Mouse (Mus musculus): ENCODE measurements around the gene 1190007I07Rik. TPM values are rescaled to one million over a fixed set of nuclear protein-coding genes. Genes with fewer than 3 reads are reported as not detected.

Gene 1190007I07Rik
- 10 to 100 TPM; 34.5 to 41.4 TPM for polyA plus RNA-seq (2017; shearing (Covaris generic))

GRCm38 (mm10) chr10:82622671-82623552 lies at the start of gene 1190007I07Rik:
Gene 1190007I07Rik (minus strand): TSS chr10:82623228.

GRCm38 (mm10) chr10:82629586-82630255 lies 6.7 kb upstream of the 1190007I07Rik start, which contains the start of gene Tdg:
Gene Tdg (plus strand): TSS chr10:82629828.

Other genes with a start within 250 kb of the 1190007I07Rik start
- gene Gm1553, start 130.6 kb downstream of the 1190007I07Rik start, polyA plus RNA-seq (2017; shearing (Covaris generic)), result not detected
- gene Tdg, start 6.6 kb upstream of the 1190007I07Rik start, polyA plus RNA-seq (2017; shearing (Covaris generic)), result 10 to 100 TPM; 60.3 to 62.5 TPM
- 1 to 10 TPM in 1 of 2 experiments, not detected in 1; 2.0 TPM for gene Glt8d2, start 67.4 kb upstream of the 1190007I07Rik start, polyA plus RNA-seq (2017; shearing (Covaris generic))
- 10 to 100 TPM; 27.5 to 29.1 TPM for gene Hcfc2, start 72.9 kb upstream of the 1190007I07Rik start, polyA plus RNA-seq (2017; shearing (Covaris generic))
- 10 to 100 TPM; 78.6 to 86.0 TPM for gene Nfyb, start 140.9 kb upstream of the 1190007I07Rik start, polyA plus RNA-seq (2017; shearing (Covaris generic))
- gene Txnrd1, start 210.7 kb upstream of the 1190007I07Rik start, polyA plus RNA-seq (2017; shearing (Covaris generic)), result 10 to 100 TPM; 60.4 to 71.4 TPM
- under 1 TPM in 1 of 2 experiments, not detected in 1; 0.22 TPM for gene Eid3, start 243.4 kb upstream of the 1190007I07Rik start, polyA plus RNA-seq (2017; shearing (Covaris generic))